Mouse (Mus musculus): Measurements from ENCODE around the gene Usf3.

GRCm38 (mm10) chr16:44168990-44169389, 4.1 kb upstream of the Usf3 start:
- TF ChIP-seq CTCF (conservative IDR thresholded peaks at IDR 0.05; ENCODE audit: low read length) (no peak), POU5F1 (IDR thresholded peaks at IDR 0.05; ENCODE audit: borderline replicate concordance, low read length) (no peak), NANOG (IDR thresholded peaks at IDR 0.05; ENCODE audit: borderline replicate concordance, low read length) (no peak)

Data from E14TG2a.4 (cell line).